In genomic region chr4:63862953-63863352, GRCm38 (mm10) we compare ENCODE assay signal across 30 mouse cellular contexts. TPM values are rescaled to one million over a fixed set of nuclear protein-coding genes. Genes with fewer than 3 reads are reported as not detected.
DNase-seq lines count a peak whose midpoint lies in the region; ATAC-seq and TF ChIP-seq lines count a peak whose summit lies in the region.
"Had no signal": no experiment of that assay in that cellular context is flagged by ENCODE, and none has a peak within 500 bp of the region (broad histone marks: within the 10 kb centered on the region; RNA-seq: fewer than 3 reads in every experiment).

No protein-coding gene starts in this region.

- H3K9ac ChIP-seq in CH12.LX (ENCODE audit: insufficient read depth, low read depth): peak overlapping the region; percentile 97
- no peak overlapping the region for H3K9ac ChIP-seq in hindbrain, embryonic 16.5 days (ENCODE audit: low read depth, low read length)
- H3K9ac ChIP-seq: embryonic facial prominence, embryonic 13.5 days; forebrain, embryonic 12.5 days; forebrain, embryonic 15.5 days; heart, embryonic 13.5 days; hindbrain, embryonic 13.5 days; intestine, embryonic 15.5 days had no signal

- TF ChIP-seq RAD21 in CH12.LX (IDR thresholded peaks at IDR 0.05; ENCODE audit: low read depth, low read length): no peak

- H3K27ac ChIP-seq in CH12.LX (ENCODE audit: insufficient read depth, low read depth): peak overlapping the region; percentile 93
- no peak overlapping the region for H3K27ac ChIP-seq in hindbrain, embryonic 16.5 days (ENCODE audit: low read depth, low read length)
- H3K27ac ChIP-seq: embryonic facial prominence, embryonic 10.5 days; embryonic facial prominence, embryonic 13.5 days; forebrain, embryonic 12.5 days; forebrain, embryonic 15.5 days; heart, adult 2 months; heart, embryonic 10.5 days; heart, embryonic 13.5 days; hindbrain, embryonic 10.5 days; hindbrain, embryonic 13.5 days; hindbrain, postnatal 0 days; intestine, embryonic 15.5 days had no signal

- peaks cover 13 to 41% of the 10 kb centered on the region in 2 experiments for H3K4me1 ChIP-seq in CH12.LX (ENCODE audit: control insufficient read depth in 1 of 2, insufficient read depth in 2 of 2)
- H3K4me1 ChIP-seq in hindbrain, embryonic 16.5 days (ENCODE audit: control insufficient read depth, insufficient read depth, low read depth, low read length): no peaks in the 10 kb centered on the region
- H3K4me1 ChIP-seq: forebrain, embryonic 12.5 days; forebrain, embryonic 15.5 days; heart, embryonic 10.5 days; hindbrain, embryonic 10.5 days; intestine, embryonic 15.5 days had no signal

- intact Hi-C loops in left cerebral cortex, postnatal 10 days (cut with DNase I): no loop called here

- in situ Hi-C loops in CH12.LX (cut with MboI; ENCODE audit: low pct_ligation_motif_present, low pct_unique_long_range_greater_than_20kb, low sequenced_read_pairs): loop anchor here (5.0 to 10.0 kb wide), 2 partner anchors 64 to 458 kb away; partner anchors contain the start of gene Akna

- peak overlapping the region; percentile 88 for H3K4me2 ChIP-seq in CH12.LX (ENCODE audit: insufficient read depth, low read depth, poor library complexity, severe bottlenecking)
- no peak overlapping the region for H3K4me2 ChIP-seq in hindbrain, embryonic 16.5 days (ENCODE audit: low read length)
- H3K4me2 ChIP-seq: embryonic facial prominence, embryonic 13.5 days; forebrain, embryonic 12.5 days; forebrain, embryonic 15.5 days; heart, embryonic 13.5 days; hindbrain, embryonic 13.5 days; intestine, embryonic 15.5 days had no signal

- peak overlapping the region in 2 of 3 experiments; percentile 28 to 71 for H3K4me3 ChIP-seq in CH12.LX (replicated peaks in 1 of 3; ENCODE audit: low read depth in 2 of 3, low read length in 2 of 3, poor library complexity in 1 of 3)
- no peak overlapping the region for H3K4me3 ChIP-seq in hindbrain, embryonic 16.5 days (ENCODE audit: low read length)
- H3K4me3 ChIP-seq: embryonic facial prominence, embryonic 10.5 days; embryonic facial prominence, embryonic 13.5 days; erythroblast, embryonic 14.5 days; forebrain, embryonic 12.5 days; forebrain, embryonic 15.5 days; heart, adult 2 months; heart, embryonic 10.5 days; heart, embryonic 13.5 days; hindbrain, embryonic 10.5 days; hindbrain, embryonic 13.5 days; intestine, embryonic 15.5 days had no signal

- H3K9me3 ChIP-seq in CH12.LX (replicated peaks; ENCODE audit: low read length): no peaks in the 10 kb centered on the region
- H3K9me3 ChIP-seq in hindbrain, embryonic 16.5 days (ENCODE audit: control insufficient read depth, low read length): no peaks in the 10 kb centered on the region
- H3K9me3 ChIP-seq: embryonic facial prominence, embryonic 10.5 days; embryonic facial prominence, embryonic 13.5 days; forebrain, embryonic 12.5 days; forebrain, embryonic 15.5 days; heart, embryonic 10.5 days; heart, embryonic 13.5 days; hindbrain, embryonic 10.5 days; hindbrain, embryonic 13.5 days; intestine, embryonic 15.5 days had no signal

- peaks cover 0 to 4% of the 10 kb centered on the region in 2 experiments for H3K36me3 ChIP-seq in CH12.LX (replicated peaks in 1 of 2; ENCODE audit: control insufficient read depth in 1 of 2, insufficient read depth in 1 of 2, low read length in 1 of 2)
- no peaks in the 10 kb centered on the region for H3K36me3 ChIP-seq in hindbrain, embryonic 16.5 days (ENCODE audit: control insufficient read depth, insufficient read depth, low read length)
- H3K36me3 ChIP-seq: embryonic facial prominence, embryonic 10.5 days; embryonic facial prominence, embryonic 13.5 days; forebrain, embryonic 12.5 days; forebrain, embryonic 15.5 days; heart, embryonic 10.5 days; heart, embryonic 13.5 days; hindbrain, embryonic 10.5 days; hindbrain, embryonic 13.5 days; intestine, embryonic 15.5 days had no signal

- no peaks in the 10 kb centered on the region for H3K27me3 ChIP-seq in CH12.LX (replicated peaks)
- no peaks in the 10 kb centered on the region for H3K27me3 ChIP-seq in hindbrain, embryonic 16.5 days (replicated peaks; ENCODE audit: control insufficient read depth, insufficient read depth, low read length)
- H3K27me3 ChIP-seq: embryonic facial prominence, embryonic 13.5 days; forebrain, embryonic 12.5 days; forebrain, embryonic 15.5 days; hindbrain, embryonic 13.5 days; intestine, embryonic 15.5 days had no signal

- H3K79me2 ChIP-seq in CH12.LX (replicated peaks; ENCODE audit: control insufficient read depth, extremely low read depth, insufficient read depth, poor library complexity, severe bottlenecking): peaks cover 29% of the 10 kb centered on the region

- peak; percentile 22 for ATAC-seq in inflammation-experienced regulatory T-cells, adult 6 months
- no peak for ATAC-seq in hindbrain, embryonic 16.5 days
- ATAC-seq: forebrain, embryonic 15.5 days; hindbrain, postnatal 0 days; intestine, embryonic 15.5 days had no signal

- 52% methylated on average over 3 of the region's 3 CpGs for WGBS in hindbrain, embryonic 16.5 days

- peak; percentile 14 for DNase-seq in right cerebral cortex, postnatal 4 days
- no peak for DNase-seq in right cerebral cortex, postnatal 10 days (ENCODE audit: low spot score in 2 of 2)
- DNase-seq in CD4-positive, CD25-positive, alpha-beta regulatory T cell, adult 2 months (ENCODE audit: low read depth, low spot score): peak; percentile 45
- DNase-seq in CH12.LX (ENCODE audit: extremely low read depth): no peak
- no peak for DNase-seq in left cerebral cortex, postnatal 10 days (ENCODE audit: extremely low spot score in 1 of 2, low spot score in 2 of 2)
- no peak for DNase-seq in testis, postnatal 14 days (ENCODE audit: low spot score)
- DNase-seq: adrenal gland, postnatal 10 days; adrenal gland, postnatal 36 days; cerebellum, adult 18-20 months; cerebellum, adult 9-11 months; cerebellum, postnatal 36 days; embryo, embryonic 11 days; gastrocnemius, postnatal 25 days; heart, adult 2 months; heart, postnatal 36 days had no signal

- TF ChIP-seq CTCF in CH12.LX (conservative IDR thresholded peaks at IDR 0.05 in 1 of 2, IDR thresholded peaks at IDR 0.05 in 1 of 2; ENCODE audit: low read depth in 2 of 2, low read length in 2 of 2): no peak

- no peak for TF ChIP-seq POLR2A in CH12.LX (IDR thresholded peaks at IDR 0.05; ENCODE audit: low read depth, low read length)

- peak; percentile 64 for TF ChIP-seq EP300 in CH12.LX (IDR thresholded peaks at IDR 0.05; ENCODE audit: low read length)

- dilution Hi-C loops in CH12.LX (cut with MboI; ENCODE audit: extremely low pct_ligation_motif_present, extremely low pct_unique_long_range_greater_than_20kb, low sequenced_read_pairs): no loop called here

TF ChIP-seq in CH12.LX, 34 proteins besides CTCF, POLR2A, EP300 and RAD21:
- 0 out of 2 replicates have a peak, but pooled peaks have one; percentile 13 for TF ChIP-seq ELF1 (IDR thresholded peaks at IDR 0.05; ENCODE audit: low read depth, low read length)
- no peak for TF ChIP-seq SIN3A (IDR thresholded peaks at IDR 0.05; ENCODE audit: low read length)
- TF ChIP-seq CHD2 (IDR thresholded peaks at IDR 0.05; ENCODE audit: low read length): no peak
- peak; percentile 56 for TF ChIP-seq ETS1 (conservative IDR thresholded peaks at IDR 0.05; ENCODE audit: low read depth, low read length)
- TF ChIP-seq CHD1 (IDR thresholded peaks at IDR 0.05; ENCODE audit: low read depth, low read length): peak; percentile 29; the same call in 1 of the 2 replicates
- no peak for TF ChIP-seq MXI1 (IDR thresholded peaks at IDR 0.05; ENCODE audit: low read depth, low read length)
- no peak for TF ChIP-seq SMC3 (IDR thresholded peaks at IDR 0.05; ENCODE audit: low read depth, low read length)
- peak; percentile 60; the same call in 1 of the 2 replicates for TF ChIP-seq MEF2A (IDR thresholded peaks at IDR 0.05; ENCODE audit: borderline replicate concordance, low read depth, low read length)
- no peak; the same call in 1 of the 2 replicates for TF ChIP-seq IRF4 (IDR thresholded peaks at IDR 0.05; ENCODE audit: low read depth, low read length)
- 0 out of 2 replicates have a peak, but pooled peaks have one; percentile 16 for TF ChIP-seq MYC (IDR thresholded peaks at IDR 0.05; ENCODE audit: low read depth, low read length)
- 0 out of 2 replicates have a peak, but pooled peaks have one; percentile 24 for TF ChIP-seq BHLHE40 (IDR thresholded peaks at IDR 0.05; ENCODE audit: low read depth, low read length)
- peak; percentile 44; the same call in 1 of the 2 replicates for TF ChIP-seq TCF12 (IDR thresholded peaks at IDR 0.05; ENCODE audit: low read depth, low read length)

RNA-seq across cellular contexts. Expression of gene Tnfsf8, which starts 1.8 kb away (rescaled TPM):
- total RNA-seq in CH12.LX (2012; rRNA removed) (15.6 and 22.8 TPM in 2 replicates), CH12.LX (2014; rRNA removed) (67.9 and 72.5 TPM in 2 replicates)
- 19.4 and 19.8 TPM in 2 replicates for polyA plus RNA-seq in CH12.LX (2012; ENCODE audit: insufficient read length, low read depth)
- polyA plus RNA-seq in inflammation-experienced regulatory T-cells, adult 6 months (2017; shearing (Covaris generic)): 100 to 1,000 TPM in 2 of 3 experiments, 10 to 100 TPM in 1; 86.1 to 126 (median 123) TPM
- not detected for total RNA-seq in left cerebral cortex, postnatal 10 days (2021)
- 0.10 TPM in 1 of 2 replicates, not detected in the other for polyA plus RNA-seq in hindbrain, embryonic 16.5 days (2015; fragmentation: Nextera tagmentation; extraction: Ambion mirVana)
- total RNA-seq: gastrocnemius, adult 8-10 months; gastrocnemius, postnatal 25 days; heart, adult 2 months; heart, postnatal 36 days; hindbrain, postnatal 0 days had no signal
- polyA plus RNA-seq: C2C12; embryonic facial prominence, embryonic 10.5 days; erythroblast, embryonic 14.5 days; forebrain, embryonic 12.5 days; heart, embryonic 10.5 days; heart, embryonic 13.5 days; hindbrain, embryonic 10.5 days had no signal

Comparison
In these comparisons a context has a peak if more than half of its experiments do, and no peak if none do; other contexts are left out.
1. DNase-seq: peak in right cerebral cortex, postnatal 4 days (single experiment) and CD4-positive, CD25-positive, alpha-beta regulatory T cell, adult 2 months (single experiment); none in right cerebral cortex, postnatal 10 days (0 of 2), CH12.LX (single experiment), left cerebral cortex, postnatal 10 days (0 of 2) and testis, postnatal 14 days (single experiment).
2. RNA of gene Tnfsf8, which starts 1.8 kb away (polyA plus RNA-seq): 86.1 to 126 TPM in inflammation-experienced regulatory T-cells, adult 6 months and 19.4 to 19.8 TPM in CH12.LX; 0.10 TPM in hindbrain, embryonic 16.5 days; every median in the first group is over 10 times any median in the second.